Mouse (Mus musculus) brain, embryonic 14.5 days (tissue): ENCODE measurements at regions not wholly inside any gene's neighbourhood (a gene's known extent, or its start where the extent isn't known, plus 50 kb on each side); places are given as distances from the start of the nearest gene placed in this dataset.

Experiments used
- CTCF ChIP-seq: fragments of 200-500 bp; IDR thresholded peaks from 2 replicates; pipeline ENCODE4 v1.5.1; 2012; ENCODE audit warnings: inconsistent platforms, mild to moderate bottlenecking, moderate library complexity, borderline replicate concordance; ENCODE audit not compliant: insufficient read depth, insufficient read length; ENCODE audit errors: extremely low read depth
- POLR2A ChIP-seq: fragments of 200-500 bp; IDR thresholded peaks from 2 replicates; pipeline ENCODE4 v1.6.1; 2012; ENCODE audit warnings: mild to moderate bottlenecking, inconsistent platforms, borderline replicate concordance; ENCODE audit not compliant: poor library complexity, insufficient read depth, insufficient read length, severe bottlenecking; ENCODE audit errors: extremely low read depth

GRCm38 (mm10) chr6:7472366-7473026 is 82.2 kb upstream of the Tac1 start:
- no peak for TF ChIP-seq CTCF
- TF ChIP-seq POLR2A = no peak
